Mouse (Mus musculus) small intestine, adult 2 months (tissue): ENCODE results near the gene Gm5150. TPM values are rescaled to one million over a fixed set of nuclear protein-coding genes. Genes with fewer than 3 reads are reported as not detected.
"Not testable (repeated sequence)": the region's sequence is repeated elsewhere in the genome, so short reads cannot be mapped to it uniquely, and the experiment has no call there.

Experiments used
- H3K27ac ChIP-seq: fragments of 200-500 bp; 2 replicates; pipeline ENCODE4 v1.5.1; 2012; ENCODE audit warnings: low read depth, low read length, control low read depth, inconsistent platforms; ENCODE audit not compliant: insufficient read depth
- H3K27me3 ChIP-seq: fragments of 200-500 bp; 2 replicates; pipeline ENCODE4 v1.6.1; 2012; ENCODE audit warnings: mild to moderate bottlenecking, moderate library complexity, low read length, inconsistent platforms; ENCODE audit not compliant: control insufficient read depth, insufficient read depth
- H3K36me3 ChIP-seq: fragments of 200-500 bp; 2 replicates; pipeline ENCODE4 v1.6.1; 2012; ENCODE audit warnings: mild to moderate bottlenecking, low read length, control low read depth, inconsistent platforms; ENCODE audit not compliant: control insufficient read depth, insufficient read depth
- H3K4me1 ChIP-seq: fragments of 200-500 bp; 2 replicates; pipeline ENCODE4 v1.6.1; 2012; ENCODE audit warnings: low read length, inconsistent platforms, mixed read lengths; ENCODE audit not compliant: control insufficient read depth, insufficient read depth, insufficient read length
- H3K4me3 ChIP-seq: fragments of 200-500 bp; 2 replicates; pipeline ENCODE4 v1.5.1; 2012; ENCODE audit warnings: low read depth, mild to moderate bottlenecking, control low read depth, inconsistent platforms, low read length, moderate library complexity
- CTCF ChIP-seq: fragments of 200-500 bp; IDR thresholded peaks from 2 replicates; pipeline ENCODE4 v1.5.1; 2012; ENCODE audit warnings: low read depth, mild to moderate bottlenecking, control low read depth, inconsistent platforms, low read length, moderate library complexity, mixed read lengths; ENCODE audit not compliant: insufficient replicate concordance, insufficient read length; ENCODE audit errors: extremely low read depth
- POLR2A ChIP-seq: fragments of 200-500 bp; IDR thresholded peaks from 2 replicates; pipeline ENCODE4 v1.6.1; 2012; ENCODE audit warnings: low read depth, mild to moderate bottlenecking, control low read depth, inconsistent platforms, low read length, moderate library complexity
- WGBS: fragments of 180-500 bp; shearing (Covaris S2); methylation state at CpG from one replicate; pipeline ENCODE4 v1.1.7; 2018; 5-methylcytosine and 5-hydroxymethylcytosine counted together
- polyA plus RNA-seq: library from polyadenylated mRNA; depleted of rRNA; stranded (reverse); fragments of >200 nt; gene quantifications from 2 replicates; pipeline ENCODE4 v1.2.3, GENCODE M21; 2012; rRNA removed

Gene Gm5150
- polyA plus RNA-seq, 1 experiment, result 0.13 TPM

DNA sequence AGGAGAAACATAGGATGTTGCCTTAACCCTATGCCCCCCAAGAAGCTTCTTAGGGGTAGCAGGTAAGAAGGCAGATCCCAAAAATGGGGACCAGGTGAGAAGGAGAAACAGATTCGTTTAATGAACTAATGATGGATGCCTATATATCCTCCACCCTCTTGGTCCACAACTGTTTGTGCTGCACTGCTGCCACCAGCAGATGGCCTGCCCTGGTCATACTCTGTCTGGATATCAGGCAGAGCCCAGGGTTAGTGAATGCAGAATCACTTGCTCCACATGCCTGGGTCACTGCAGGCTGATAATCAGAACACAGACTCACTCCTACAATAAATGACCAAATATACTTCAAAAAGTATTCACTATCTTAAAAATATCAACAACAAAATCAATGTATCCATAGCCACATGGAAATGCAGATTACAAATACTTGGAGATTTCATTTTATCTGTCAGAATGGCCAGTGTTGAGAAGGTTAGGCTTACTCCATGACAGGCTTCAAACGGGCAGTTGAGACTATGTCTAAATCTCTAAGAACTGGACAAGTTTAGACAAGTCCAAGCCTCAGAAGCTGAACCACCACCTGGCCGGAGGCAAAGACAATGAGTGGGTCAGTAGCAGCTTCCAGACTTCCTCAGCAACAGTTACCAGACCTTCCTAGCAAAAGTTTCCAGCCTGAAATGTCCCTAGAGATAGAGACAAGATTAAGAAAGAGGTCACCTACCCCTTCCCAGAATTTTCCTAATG lies 2.2 kb downstream of the Gm5150 start:
- TF ChIP-seq POLR2A (no peak), CTCF (no peak)
- H3K27me3 ChIP-seq, result no peaks in the 10 kb centered on the region
- H3K4me3 ChIP-seq, result no peak overlapping the region
- no peaks in the 10 kb centered on the region for H3K36me3 ChIP-seq
- WGBS, result 67% methylated on average over 3 of the region's 3 CpGs
- H3K4me1 ChIP-seq, result no peaks in the 10 kb centered on the region
- no peak overlapping the region for H3K27ac ChIP-seq

DNA sequence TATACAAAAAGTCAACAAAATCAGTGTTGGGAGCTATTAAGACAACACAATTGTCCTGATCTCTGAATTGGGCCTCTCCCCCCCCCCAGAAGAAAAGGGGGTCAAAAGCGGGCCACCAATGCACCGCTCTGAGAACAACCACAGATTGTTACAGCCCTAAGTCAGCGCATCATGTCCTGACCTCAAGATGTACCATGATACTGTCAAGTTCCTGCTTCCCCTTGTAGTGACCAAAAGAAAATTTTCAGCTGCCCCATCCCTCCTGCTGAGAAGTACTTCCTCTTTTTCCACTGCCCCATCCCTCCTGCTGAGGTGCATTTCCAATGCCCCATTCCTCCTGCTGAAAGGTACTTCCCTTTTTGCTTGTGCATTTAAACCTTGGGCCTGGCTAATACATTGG lies 6.8 kb downstream of the Gm5150 start:
- WGBS, result 89% methylated on average over 3 of the region's 3 CpGs
- H3K27ac ChIP-seq, H3K4me3 ChIP-seq, H3K36me3 ChIP-seq, H3K4me1 ChIP-seq, H3K27me3 ChIP-seq: not testable (repeated sequence)

DNA sequence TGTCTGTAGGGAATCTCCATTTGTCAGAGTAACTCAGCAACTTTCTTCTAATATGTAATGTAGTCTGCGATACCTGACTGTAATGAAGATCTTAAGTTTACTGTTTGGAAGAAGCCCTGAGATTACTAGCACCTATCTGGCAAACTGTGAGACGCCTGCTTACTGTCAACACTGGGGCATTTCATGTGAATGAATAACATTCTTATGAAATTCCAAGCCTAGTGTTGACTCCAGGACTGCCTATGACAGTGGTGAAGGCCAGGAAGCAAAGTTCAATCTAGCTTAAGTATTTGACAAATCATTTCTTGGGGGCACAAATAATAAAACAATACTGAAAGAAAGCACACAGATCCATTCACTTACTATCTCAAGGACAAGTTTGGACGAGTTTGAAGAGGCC lies 24.0 kb downstream of the Gm5150 start:
- Histone ChIP-seq H3K36me3 (no peaks in the 10 kb centered on the region), H3K4me1 (no peaks in the 10 kb centered on the region), H3K27ac (no peak overlapping the region), H3K27me3 (no peaks in the 10 kb centered on the region), H3K4me3 (no peak overlapping the region)
- 57% methylated on average over 3 of the region's 3 CpGs for WGBS
- no peak for TF ChIP-seq POLR2A
- TF ChIP-seq CTCF, result no peak

DNA sequence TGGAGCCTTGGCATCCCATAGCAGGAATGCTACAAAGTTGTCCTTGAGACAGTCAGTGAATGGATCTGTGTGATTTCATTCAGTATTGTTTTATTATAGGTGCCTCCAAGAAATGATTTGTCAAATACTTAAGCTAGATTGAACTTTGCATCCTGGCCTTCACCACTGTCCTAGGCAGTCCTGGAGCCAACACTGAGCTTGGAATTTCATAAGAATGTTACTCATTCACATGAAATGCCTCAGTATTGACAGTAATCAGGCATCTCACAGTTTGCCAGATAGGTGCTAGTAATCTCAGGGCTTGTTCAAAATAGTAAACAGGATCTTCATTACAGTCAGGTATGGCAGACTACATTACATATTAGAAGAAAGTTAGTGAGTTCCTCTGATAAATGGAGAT lies 49.3 kb downstream of the Gm5150 start:
- H3K4me3 ChIP-seq, result no peak overlapping the region
- H3K27ac ChIP-seq, result no peak overlapping the region
- no peak for TF ChIP-seq CTCF
- no peak for TF ChIP-seq POLR2A
- no peaks in the 10 kb centered on the region for H3K27me3 ChIP-seq
- H3K36me3 ChIP-seq, result no peaks in the 10 kb centered on the region
- no peaks in the 10 kb centered on the region for H3K4me1 ChIP-seq

Other genes starting within 250 kb of the Gm5150 start
- 0.11 TPM in 1 of 2 replicates, not detected in the other for gene Sirpb1c, start 157.9 kb downstream of the Gm5150 start, polyA plus RNA-seq